Mouse (Mus musculus) ZHBTc4 (cell line): ENCODE data around the gene Araf.
"Not testable (repeated sequence)": the region's sequence is repeated elsewhere in the genome, so short reads cannot be mapped to it uniquely, and the experiment has no call there.

Experiments
- DNase-seq: peaks from one replicate; pipeline ENCODE4 v3.0.0-alpha.2; 2011; ENCODE audit warnings: low read depth, low spot score

The Araf gene

GRCm38 (mm10) chrX:20797681-20798080 lies at the start of gene Araf:
Gene Araf (plus strand): TSS chrX:20797814.
- peak; percentile 16 for DNase-seq

GRCm38 (mm10) chrX:20748829-20749228 lies 48.8 kb upstream of the Araf start:
- no peak for DNase-seq

GRCm38 (mm10) chrX:20761201-20761600 lies 36.4 kb upstream of the Araf start:
- DNase-seq: no peak

GRCm38 (mm10) chrX:20770697-20771381 lies 26.8 kb upstream of the Araf start:
- DNase-seq: peak; percentile 79

GRCm38 (mm10) chrX:20771666-20772065 lies 25.9 kb upstream of the Araf start:
- DNase-seq: peak; percentile 73

- DNase-seq: peak; percentile 44
Observed at GRCm38 (mm10) chrX:20775271-20776016, 22.2 kb upstream of the Araf start.

- DNase-seq: peak; percentile 27
Observed at GRCm38 (mm10) chrX:20777619-20778018, 20.0 kb upstream of the Araf start.

- no peak for DNase-seq
Observed at GRCm38 (mm10) chrX:20787309-20787708, 10.3 kb upstream of the Araf start.

- DNase-seq: peak; percentile 73
Observed at GRCm38 (mm10) chrX:20792417-20792816, 5.2 kb upstream of the Araf start.

GRCm38 (mm10) chrX:20793230-20793629 lies 4.4 kb upstream of the Araf start:
- peak; percentile 68 for DNase-seq

GRCm38 (mm10) chrX:20794229-20794628 lies 3.4 kb upstream of the Araf start:
- DNase-seq: peak; percentile 62

GRCm38 (mm10) chrX:20798141-20798796 lies 655 bp downstream of the Araf start:
- DNase-seq: peak; percentile 70

- no peak for DNase-seq
Observed at GRCm38 (mm10) chrX:20798797-20799147, 1.2 kb downstream of the Araf start.

- DNase-seq: no peak
Observed at GRCm38 (mm10) chrX:20801456-20801855, 3.8 kb downstream of the Araf start.

GRCm38 (mm10) chrX:20804301-20804700 lies 6.7 kb downstream of the Araf start:
- DNase-seq: not testable (repeated sequence)

- no peak for DNase-seq
Observed at GRCm38 (mm10) chrX:20806295-20806694, 8.7 kb downstream of the Araf start.

- no peak for DNase-seq
Observed at GRCm38 (mm10) chrX:20816974-20817373, 19.4 kb downstream of the Araf start.

GRCm38 (mm10) chrX:20819204-20819628 lies 21.6 kb downstream of the Araf start:
- DNase-seq: peak; percentile 93

GRCm38 (mm10) chrX:20819708-20820426 lies 22.3 kb downstream of the Araf start:
- peak; percentile 87 for DNase-seq

- peak; percentile 73 for DNase-seq
Observed at GRCm38 (mm10) chrX:20828934-20829333, 31.3 kb downstream of the Araf start.

- no peak for DNase-seq
Observed at GRCm38 (mm10) chrX:20847232-20847631, 49.6 kb downstream of the Araf start.

GRCm38 (mm10) chrX:20847816-20848215 lies 50.2 kb downstream of the Araf start:
- no peak for DNase-seq
